Mouse (Mus musculus) 416B (cell line): ENCODE results near the gene Atp13a1.

ENCODE experiments used
- DNase-seq: peaks from one replicate; pipeline ENCODE4 v3.0.0; 2011; ENCODE audit warnings: low read depth

Atp13a1 gene

DNA sequence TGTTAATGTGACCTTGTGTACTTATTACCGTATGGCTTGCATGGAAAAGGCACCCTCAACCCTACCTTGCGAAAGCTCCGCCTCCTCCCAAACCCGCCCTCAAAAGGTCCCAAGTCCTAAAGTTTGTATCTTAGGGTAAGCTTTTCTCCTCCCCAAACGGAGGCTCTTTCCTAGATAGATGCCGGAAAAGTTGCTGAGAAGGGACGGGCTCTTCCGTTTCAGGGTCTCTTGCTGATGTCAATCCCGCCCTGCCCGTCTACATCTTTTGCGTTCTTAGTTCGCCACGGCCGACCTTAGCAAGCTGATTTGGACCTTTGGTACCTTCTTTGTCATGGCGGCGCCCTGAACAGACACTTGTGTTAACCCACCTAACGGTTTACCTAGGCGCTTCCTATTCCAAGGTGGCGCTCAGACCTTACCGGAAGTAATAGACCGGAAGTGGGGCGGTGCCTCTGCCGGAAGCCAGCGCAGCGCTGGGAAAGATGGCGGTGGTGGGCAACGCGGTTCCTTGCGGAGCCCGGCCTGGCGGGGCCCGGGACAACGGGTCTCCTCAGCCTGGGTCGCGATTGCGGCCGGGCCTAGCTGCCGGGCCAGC, at the start of gene Atp13a1, which contains the start of gene Zfp866:
Gene Atp13a1, plus strand, starts transcription at position 391 of the 595 bp plus-strand sequence.
Gene Zfp866, minus strand, starts transcription at position 406 of the 595 bp plus-strand sequence.
- peak; percentile 92 for DNase-seq

- peak; percentile 33 for DNase-seq
Measured at GRCm38 (mm10) chr8:69741231-69741630, 49.7 kb upstream of the Atp13a1 start.

DNA sequence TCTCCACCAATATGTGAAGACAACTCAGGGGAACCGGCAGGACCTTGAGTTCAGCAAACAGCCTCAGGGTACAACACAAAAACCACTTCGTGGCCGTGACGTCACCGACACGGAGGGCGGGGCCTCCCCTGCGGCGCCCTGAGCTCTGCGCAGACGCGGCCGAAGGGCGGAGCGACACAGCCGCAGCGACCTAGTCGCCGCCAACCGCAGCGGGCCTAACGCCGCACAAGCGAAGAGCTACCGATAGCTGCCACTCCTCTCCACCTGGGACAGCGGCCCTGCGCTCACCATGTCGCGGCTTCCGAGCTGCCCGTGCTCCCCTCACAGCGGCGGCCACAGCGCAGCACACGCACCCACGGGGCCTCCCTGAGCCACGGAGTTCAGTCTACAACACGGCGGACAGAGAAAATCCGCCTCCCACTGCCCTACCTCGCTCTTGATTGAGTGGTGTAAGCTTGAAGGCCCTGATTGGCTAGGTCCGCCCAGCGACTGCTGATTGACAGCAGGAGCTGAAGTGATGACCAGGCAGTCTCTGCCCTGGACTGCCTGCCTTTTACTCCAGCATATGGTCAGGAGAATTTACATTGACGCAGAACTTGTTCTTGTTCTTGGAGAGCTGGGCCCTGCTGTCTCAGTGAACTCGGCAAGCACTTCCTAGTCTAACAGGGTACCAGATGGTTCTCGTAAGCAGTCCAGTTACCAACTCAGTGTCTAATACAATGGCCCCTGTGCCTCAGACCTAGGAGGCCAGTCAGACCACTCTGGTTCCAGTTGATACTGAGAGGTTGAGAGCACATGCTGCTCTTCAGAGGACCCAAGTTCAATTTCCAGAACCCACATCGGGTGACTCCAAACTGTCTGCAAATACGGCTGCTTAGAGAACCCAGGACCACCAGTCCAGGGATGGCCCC, 41.2 kb upstream of the Atp13a1 start, which contains the start of gene Zfp963:
Gene Zfp963, minus strand, starts transcription at position 427 of the 911 bp plus-strand sequence.
- peak; percentile 98 for DNase-seq

GRCm38 (mm10) chr8:69752437-69752836, 38.5 kb upstream of the Atp13a1 start:
- no peak for DNase-seq

- DNase-seq = peak; percentile 24
Measured at GRCm38 (mm10) chr8:69758316-69758715, 32.6 kb upstream of the Atp13a1 start.

DNA sequence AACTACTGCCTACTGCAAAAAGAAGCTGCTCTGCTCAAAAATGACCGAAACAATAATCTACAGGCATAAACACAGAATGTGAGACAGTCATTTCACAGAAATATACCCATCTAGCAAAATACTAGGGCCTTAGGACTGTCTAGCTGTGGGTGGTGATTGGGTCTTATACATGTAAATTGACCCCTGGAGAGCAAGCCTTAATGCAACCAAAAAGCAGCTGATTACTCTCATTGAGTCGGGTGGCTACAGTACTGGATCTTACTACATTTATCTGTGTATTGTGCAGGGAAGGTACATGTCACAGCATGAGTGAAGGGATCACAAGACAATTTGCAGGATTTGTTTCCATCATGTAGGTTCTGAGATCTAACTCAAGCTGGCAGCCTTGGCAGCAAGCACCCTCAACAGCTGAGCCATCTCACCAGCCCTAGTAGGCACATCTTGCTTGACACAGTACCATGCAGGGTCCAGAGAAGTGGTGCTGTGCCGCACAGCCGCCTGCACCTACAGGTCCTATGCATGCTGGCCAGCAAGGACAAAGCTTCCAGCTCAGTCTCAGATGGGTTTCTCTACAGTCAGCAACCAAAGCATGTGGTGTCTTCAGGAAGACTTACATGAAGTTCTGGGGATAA, 29.0 kb upstream of the Atp13a1 start:
- DNase-seq = no peak

- DNase-seq = no peak
Measured at GRCm38 (mm10) chr8:69771221-69771620, 19.7 kb upstream of the Atp13a1 start.

GRCm38 (mm10) chr8:69772106-69772505, 18.9 kb upstream of the Atp13a1 start:
- no peak for DNase-seq

DNA sequence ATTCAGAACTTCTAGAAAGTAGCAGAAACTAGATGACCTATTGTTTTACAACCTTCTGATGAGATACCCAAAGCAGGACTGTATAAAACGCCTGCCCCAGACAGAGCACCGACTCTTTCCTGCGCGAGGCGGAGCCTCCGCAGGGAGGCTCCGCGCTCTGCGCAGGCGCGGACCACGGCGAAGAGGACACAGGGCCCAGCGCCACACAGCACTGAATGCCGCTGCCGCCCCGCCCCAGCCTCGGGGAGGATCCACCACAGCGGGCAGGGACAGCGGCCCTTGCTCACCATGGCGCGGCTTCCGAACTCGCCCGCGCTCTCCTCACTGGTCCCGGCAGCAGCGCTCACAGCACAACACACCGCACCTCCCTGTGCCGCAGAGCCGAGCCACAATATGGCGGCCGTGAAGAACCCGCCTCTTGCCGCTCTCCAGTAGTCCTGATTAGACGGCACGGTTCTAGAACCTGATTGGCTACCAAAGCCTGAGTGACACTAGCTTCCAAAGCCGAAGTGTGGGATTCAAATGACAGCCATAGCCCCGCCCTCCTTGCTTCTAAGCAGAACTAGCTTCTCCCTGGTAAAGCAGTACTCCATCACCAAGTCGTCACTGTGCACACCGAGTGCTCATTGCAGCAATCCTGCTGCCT, 16.3 kb upstream of the Atp13a1 start, which contains the start of gene Gm20422:
Gene Gm20422, minus strand, starts transcription at position 384 of the 646 bp plus-strand sequence.
- DNase-seq = peak; percentile 100

GRCm38 (mm10) chr8:69775149-69775534, 15.8 kb upstream of the Atp13a1 start:
- DNase-seq = no peak

- no peak for DNase-seq
Measured at GRCm38 (mm10) chr8:69777111-69777510, 13.9 kb upstream of the Atp13a1 start.

GRCm38 (mm10) chr8:69789105-69789504, 1.9 kb upstream of the Atp13a1 start:
- DNase-seq = peak; percentile 42

DNA sequence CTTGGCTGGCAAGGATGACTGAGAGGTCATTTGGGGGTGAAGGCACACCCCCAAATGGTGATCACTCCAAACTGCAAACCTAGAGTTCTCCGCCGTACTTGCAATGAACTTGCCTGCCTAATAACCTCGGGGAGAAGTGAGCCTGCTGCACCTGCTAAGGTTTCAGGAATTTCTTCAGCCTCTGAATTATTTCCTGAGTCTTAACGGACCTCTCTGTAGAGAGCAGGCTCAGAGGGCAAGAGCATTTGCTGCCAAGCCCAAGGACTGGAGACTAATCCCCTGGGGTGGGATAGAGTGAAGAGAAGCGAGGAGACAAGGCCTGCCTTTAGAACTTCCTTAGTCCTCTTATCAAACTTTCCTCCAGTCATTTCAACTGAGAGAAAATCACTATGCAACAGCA, 1.2 kb upstream of the Atp13a1 start:
- DNase-seq = peak; percentile 47

GRCm38 (mm10) chr8:69790364-69790763, 599 bp upstream of the Atp13a1 start:
- DNase-seq = no peak

- DNase-seq = peak; percentile 59
Measured at GRCm38 (mm10) chr8:69791415-69792068, 579 bp downstream of the Atp13a1 start.

GRCm38 (mm10) chr8:69793666-69794065, 2.7 kb downstream of the Atp13a1 start:
- no peak for DNase-seq

DNA sequence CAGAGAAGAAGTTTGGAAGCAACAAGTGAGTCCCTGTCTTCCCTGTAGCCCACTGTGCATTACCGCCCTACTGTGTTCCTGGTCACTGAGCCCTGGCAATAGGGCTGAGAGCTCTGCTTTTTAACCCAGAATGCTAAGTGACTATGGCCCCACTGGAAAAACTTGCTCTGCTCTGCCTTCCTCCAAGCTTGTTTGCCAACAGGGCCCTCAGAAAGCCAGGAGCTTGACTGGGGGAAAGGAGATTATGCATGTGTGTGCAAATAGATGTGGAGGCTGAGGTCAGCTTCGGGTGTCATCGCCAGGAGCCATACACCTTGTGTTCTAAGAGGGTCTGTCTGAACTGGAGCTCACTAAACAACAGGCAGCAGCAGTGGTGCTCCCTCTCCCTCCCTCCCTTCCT, 3.1 kb downstream of the Atp13a1 start:
- no peak for DNase-seq

- no peak for DNase-seq
Measured at GRCm38 (mm10) chr8:69794901-69795300, 3.9 kb downstream of the Atp13a1 start.

- DNase-seq = no peak
Measured at GRCm38 (mm10) chr8:69796721-69797345, 5.9 kb downstream of the Atp13a1 start.

DNA sequence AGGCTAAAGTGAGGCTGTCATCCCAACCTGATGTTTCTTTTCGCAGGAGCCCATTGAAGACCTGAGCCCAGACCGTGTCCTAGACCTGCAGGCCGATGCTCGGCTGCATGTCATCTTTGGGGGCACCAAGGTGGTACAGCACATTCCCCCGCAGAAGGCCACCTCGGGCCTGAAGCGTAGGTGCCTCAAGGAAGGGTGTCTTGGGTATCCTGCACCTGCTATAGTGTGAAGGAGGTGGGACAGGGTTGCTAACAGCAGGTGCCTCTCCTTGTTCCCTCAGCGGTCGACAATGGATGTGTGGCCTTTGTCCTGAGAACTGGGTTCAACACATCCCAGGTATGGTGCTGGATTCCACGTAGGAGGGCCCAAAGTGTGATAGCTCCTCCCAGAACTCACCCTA, 6.7 kb downstream of the Atp13a1 start:
- DNase-seq = no peak

GRCm38 (mm10) chr8:69799261-69799660, 8.3 kb downstream of the Atp13a1 start:
- DNase-seq = no peak
